Mouse (Mus musculus) ovary, adult 18-20 months (tissue): ENCODE data around the gene Hcst.
A peak's percentile ranks its signal among the peaks of the same experiment; 100 is the strongest.

ENCODE experiments used
- DNase-seq: peaks from one replicate; pipeline ENCODE4 v3.0.0; 2022; ENCODE audit warnings: low spot score, mixed read lengths

Gene Hcst

DNA sequence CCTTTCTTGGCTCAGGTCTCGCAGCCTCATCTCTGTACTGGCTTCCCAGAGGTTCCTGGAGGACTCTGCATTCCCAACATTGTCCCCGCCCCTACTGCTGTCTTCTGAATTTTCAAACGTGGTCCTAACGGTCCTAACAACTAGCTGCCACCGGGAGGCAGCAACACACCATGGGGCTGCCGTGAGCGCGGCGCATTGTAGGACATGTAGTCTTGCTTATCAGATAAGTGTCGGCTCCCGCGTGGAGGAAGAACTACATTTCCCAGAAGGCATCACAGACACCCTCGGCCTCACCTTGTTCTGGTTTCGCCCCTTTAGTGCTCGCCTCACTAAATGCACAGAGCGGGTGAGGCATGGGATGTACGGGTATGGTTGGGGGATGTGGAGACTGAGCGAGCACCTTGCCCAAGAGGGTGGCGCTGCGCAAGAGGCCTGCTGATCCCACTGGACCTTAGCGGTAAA is 46.1 kb downstream of the Hcst start:
- peak; percentile 87 for DNase-seq
